Mouse (Mus musculus) fibroblast of lung, adult 2 months (primary cell): Measurements from ENCODE around the gene Nectin2.

Experiments used
- DNase-seq: peaks from one replicate; pipeline ENCODE4 v3.0.0-alpha.2; 2011; ENCODE audit warnings: low read depth

The Nectin2 gene

DNA sequence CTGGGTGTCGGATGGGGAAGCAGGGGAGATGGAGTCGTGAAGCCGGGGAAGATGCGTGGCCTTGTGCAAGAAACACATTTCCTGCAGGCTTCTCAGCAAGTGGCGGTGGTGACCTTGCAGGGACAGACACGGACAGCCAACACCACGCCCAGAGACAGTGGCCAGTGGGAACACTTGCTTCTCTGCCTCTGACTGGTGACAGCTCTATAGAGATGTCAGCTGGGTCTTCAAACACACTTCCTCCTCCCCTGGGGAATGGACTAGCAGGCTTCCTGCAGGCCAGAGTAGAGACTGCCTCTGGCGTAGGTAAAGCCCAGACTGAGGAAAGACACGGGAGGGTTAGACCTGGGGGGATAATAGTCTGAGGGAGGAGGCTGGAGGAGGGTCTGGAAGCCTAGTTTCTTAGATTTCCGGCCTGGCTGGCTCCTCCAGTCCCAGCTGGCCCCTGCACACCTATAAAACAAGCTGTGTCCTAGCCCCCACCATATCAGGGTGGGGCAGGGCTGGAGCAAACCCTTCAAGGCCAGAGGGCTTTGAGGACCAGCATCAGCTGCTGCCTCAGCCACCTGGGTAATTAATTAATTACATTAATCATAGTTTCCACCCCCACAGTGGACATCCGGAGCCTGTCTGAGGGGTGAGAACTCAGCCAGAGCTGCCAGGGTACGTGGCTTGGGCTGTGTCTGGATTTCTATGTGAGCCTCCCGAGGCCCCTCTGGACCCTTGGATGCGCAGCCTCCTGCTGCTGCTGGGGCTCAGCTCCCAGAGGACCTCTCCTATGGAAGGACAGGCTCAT, 5.5 kb downstream of the Nectin2 start:
- no peak for DNase-seq

DNA sequence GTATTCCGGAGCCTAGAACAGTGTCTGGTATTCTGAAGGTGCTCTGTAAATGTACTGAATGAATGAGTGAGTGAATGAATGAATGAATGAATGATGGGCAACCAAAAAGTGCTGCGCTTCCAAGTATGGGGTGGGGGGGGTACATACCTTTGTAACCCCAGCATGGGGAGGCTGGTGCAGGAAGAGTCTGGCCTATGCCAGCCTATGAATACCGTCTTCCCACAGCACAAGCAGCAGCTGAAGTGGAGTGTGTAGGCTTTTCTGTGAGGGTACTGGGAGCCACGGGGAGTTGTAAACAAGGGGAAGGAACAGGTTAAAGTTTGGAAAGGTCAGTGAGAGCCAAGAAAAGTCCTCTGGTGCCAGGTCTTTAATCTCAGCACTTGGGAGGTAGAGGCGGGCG, 6.5 kb downstream of the Nectin2 start:
- no peak for DNase-seq

DNA sequence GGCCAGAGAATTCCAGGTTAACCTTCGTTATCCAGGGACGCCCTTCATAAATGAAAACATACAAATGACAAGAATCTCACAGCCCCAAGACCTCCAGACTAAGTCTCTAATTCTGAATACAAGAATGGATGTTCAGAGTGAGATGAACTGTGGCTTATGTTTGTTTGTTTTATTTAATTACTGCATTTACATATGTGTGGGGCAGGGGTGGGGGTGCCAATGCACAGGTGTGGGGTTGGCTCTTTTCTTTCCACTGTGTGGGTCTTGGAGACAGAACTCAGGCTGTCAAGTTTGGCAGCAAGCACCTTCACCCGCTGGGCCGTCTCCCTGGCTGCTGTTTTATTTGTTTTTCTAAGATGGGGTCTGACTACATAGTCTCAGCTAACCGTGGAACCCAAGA, 7.8 kb downstream of the Nectin2 start:
- no peak for DNase-seq

DNA sequence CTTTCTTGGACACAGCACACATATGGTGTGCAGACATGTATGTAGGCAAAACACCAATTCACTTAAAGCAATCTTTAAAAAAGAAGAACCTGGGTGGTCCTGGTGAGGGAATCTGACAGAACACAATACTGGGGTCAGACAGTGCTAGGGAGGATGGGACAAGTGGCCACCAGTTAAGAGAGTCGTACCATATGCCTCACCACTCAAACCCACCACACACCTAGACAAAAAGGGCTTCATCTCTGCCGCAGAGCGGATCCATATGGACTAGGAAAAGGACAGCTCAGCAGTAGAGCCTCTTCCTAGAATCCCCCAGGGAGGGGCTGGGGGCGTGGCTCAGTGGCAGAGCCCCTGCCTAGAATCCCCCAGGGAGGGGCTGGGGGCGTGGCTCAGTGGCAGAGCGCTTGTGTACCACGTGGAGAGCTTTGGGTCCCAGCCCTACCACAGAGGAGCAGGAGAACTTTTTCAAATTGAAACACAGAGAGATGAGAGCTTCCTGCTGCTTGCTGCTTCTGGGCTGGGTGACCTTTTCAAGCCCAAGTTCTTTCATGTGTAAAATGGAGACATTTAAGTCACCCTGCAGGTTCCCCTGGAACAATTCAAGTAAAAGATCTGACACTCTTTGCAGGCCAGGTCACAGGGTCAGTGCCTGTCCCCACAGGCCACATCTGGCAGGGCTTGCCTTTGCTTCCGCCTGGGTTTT, 8.8 kb downstream of the Nectin2 start:
- no peak for DNase-seq

DNA sequence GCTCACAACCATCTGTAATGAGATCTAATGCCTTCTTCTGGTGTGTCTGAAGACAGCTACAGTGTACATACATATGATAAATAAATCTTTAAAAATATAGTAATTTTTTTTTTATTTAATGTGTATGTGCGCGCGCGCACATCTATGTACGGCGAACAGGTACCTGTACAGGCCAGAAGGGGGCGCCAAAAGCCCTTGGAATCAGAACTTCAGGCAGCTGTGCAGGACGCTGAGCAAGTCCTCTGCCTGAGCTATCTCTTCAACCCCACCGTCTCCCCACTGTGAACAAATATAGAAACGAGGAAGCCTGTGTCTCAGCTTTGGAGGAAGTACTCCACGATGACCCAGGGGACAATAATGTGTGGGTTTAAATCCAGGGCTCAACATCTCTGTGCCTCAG, 10.0 kb downstream of the Nectin2 start:
- no peak for DNase-seq

DNA sequence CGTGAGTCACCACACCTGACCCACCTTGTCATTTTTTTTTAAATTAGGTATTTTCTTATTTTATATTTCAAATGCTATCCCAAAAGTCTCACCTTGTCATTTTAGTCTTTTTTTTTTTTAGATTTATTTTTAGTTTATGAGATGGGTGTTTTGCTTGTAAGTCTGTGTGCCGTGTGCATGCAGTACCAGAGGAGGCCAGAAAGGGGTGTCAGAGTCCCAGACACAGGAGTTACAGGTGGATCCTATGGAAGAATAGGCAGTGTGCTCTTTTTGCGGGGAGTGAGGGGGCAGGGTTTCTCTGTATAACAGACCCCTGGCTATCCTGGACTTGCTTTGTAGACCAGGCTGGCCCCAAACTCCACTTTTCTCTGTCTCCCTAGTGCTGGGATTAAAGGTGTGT, 11.5 kb downstream of the Nectin2 start:
- DNase-seq, result no peak

DNA sequence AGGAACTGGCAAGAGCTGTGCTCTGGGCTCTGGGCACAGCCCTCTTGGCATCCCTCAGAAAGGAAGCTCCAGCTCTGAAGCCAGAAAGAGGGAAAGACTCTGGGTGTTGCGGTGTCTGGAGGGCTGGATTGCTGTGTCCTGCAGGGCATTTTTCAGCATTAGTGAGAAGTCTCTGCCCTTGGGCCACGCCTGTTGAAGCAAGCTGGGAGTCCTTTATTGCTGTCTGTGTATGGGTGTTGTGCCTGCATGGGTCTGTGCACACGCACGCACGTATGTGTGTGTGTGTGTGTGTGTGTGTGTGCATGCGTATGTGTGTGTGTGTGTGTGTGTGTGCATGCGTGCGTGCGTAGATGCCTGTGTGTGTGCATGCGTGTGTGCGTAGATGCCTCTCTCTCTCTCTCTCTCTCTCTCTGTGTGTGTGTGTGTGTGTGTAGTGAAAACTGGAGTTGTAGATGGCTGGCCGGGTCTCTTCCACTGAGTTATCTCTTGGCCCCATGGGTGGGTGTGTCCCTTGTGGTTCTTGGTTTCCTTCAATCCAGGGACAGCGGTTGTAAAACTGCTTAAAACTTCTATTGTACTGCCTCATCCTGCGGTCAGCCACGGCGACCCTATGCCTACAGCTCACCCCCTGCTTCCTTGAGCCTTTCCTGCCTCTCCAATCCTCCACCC, 13.8 kb downstream of the Nectin2 start:
- no peak for DNase-seq

DNA sequence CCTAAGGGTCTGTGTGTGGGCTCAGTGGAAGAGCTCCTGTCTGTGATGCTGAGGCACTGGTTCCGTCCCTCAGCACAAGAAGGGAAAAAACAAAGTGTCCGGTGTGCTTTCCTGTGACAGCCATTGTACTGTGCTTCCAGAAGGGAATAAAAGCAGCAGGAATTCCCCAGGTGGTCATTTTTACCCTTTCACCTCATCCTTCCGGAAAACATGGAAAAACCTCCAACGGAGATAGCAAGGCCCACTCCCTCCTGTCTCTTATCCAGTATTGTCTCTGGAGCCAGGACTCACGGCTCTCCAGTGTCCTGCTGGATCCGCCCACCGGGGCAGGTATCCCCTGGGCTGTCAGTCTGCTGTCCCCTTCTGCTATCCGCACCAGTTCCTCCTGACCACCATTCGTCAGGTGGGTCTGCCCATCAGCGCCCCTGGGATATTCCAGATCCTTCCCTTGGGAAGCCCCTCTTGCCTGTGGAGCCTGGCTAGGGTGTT, 16.1 kb downstream of the Nectin2 start:
- no peak for DNase-seq

DNA sequence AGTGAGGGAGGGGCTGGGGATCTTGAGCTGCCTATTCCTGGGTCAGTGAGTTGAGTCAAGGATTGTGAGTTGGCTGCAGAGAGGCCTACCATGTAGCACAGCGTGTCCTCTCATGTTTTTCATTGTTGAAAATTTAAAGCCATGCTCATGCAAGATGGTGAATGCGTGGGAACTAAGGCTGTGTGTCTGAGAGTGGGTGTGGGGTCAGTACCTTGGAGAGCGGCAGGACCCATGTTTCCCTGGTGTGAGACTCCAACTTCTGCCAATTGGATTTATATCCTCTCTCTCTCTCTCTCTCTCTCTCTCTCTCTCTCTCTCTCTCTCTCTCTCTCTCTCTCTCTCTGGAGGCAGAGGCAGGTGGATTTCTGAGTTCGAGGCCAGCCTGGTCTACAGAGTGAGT, 23.7 kb downstream of the Nectin2 start:
- no peak for DNase-seq

DNA sequence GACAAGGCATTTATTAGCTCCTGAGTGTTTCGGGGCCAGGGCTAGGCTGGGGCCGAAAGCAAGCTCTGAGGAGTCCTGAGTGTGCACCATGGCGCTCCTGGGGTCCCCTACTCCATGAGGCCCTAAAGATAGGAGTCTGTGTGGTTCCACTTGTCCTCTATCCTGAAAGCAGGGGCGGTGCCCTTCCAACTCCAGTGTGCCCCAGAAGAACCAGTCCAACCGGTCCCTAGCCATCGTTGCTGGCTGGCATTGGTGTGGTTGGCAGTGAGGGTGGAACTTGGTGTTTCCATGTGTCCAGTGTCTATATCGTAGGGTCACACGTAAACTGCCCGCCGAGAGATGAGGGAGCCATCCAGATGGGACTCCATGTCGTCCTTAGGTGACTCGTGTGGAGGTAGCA, 26.1 kb downstream of the Nectin2 start:
- no peak for DNase-seq

DNA sequence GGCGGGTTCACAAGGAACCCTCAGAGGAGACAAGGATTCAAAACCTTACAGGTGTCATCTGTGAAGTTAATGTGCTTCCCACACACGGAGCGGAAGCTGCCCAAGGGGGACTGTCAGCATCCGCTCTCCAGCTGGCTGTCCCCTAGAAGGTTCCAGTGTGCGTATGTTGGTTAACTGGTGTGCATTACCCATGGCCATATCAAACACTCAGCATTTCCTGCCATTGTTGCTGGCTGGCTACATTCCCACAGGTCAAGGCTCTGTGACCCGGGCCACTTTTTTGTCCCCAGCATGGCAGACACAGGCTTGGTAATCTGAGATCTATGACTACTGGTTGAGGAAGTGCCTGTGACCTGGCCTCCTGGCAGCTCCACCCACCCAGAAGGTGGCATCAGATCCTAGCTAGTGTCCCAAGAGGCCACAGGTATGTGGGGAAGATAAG, 27.5 kb downstream of the Nectin2 start:
- DNase-seq, result no peak

DNA sequence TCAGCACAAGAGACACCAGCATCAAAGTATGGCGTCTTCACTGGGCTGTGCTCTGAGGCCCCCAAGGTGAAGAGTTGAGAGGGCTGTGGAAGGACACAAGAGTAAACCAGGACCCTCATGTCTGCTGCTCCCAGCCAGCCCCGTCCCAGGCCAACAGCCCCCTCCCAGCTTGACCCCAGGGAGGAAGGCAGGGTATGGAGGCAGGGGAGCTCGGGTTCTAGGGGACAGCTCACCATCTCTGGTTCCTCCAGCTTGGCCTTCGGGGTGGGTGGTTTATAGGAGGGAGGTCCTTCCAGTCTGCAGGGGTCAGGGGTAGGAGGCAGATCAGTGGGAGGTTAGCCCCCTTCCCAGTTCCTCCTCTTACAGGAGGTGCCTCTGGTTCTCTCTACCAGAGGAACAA, 31.1 kb downstream of the Nectin2 start:
- DNase-seq, result no peak

DNA sequence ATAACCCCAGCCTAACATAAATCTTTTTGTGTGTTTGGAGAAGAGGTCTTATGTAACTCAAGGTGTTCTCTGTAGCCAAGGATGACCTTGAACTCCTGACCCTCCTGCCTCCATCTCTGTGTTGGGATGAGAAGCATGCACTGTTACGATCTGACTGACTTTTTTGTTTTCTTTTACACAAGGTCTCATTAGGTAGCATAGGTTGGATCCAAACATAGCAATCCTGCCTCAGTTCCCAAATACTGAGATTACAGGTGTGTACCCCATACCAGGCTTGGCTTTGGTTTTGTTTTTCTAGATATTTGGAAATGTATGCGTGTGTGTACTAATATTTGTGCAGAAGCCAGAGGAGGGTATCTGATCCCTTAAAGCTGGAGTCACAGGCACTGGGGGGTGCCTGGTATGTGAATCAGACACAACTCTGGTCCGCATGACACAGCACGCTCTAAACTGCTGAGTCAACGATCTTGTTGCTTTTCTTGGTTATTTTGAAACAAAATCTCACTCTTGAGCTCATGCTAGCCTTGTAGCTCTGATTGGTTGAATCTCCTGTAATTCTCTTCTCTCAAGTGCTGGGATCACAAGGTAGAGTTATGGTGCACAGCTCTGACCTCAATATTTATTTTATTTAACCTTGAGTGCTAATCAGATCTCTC, 31.9 kb downstream of the Nectin2 start:
- DNase-seq, result no peak

DNA sequence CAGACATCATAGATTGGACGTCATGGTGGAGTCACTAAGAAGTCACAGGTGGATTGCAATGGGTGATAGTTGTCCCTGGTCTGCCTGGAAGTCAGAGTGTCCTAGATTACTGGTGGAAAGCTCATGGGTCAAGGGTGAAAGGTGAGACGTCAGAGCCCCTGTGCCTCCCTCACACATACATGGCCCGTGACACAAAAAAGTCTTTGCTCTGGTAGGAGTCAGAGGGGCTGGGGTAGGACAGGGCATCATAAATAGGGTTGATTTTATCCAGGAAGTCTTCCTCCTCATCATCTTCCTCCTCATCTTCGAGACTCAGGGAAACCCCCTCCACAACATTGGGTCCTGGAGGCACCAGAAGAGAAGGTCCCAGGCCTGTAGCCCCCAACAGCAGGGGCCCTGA, 32.9 kb downstream of the Nectin2 start:
- no peak for DNase-seq

DNA sequence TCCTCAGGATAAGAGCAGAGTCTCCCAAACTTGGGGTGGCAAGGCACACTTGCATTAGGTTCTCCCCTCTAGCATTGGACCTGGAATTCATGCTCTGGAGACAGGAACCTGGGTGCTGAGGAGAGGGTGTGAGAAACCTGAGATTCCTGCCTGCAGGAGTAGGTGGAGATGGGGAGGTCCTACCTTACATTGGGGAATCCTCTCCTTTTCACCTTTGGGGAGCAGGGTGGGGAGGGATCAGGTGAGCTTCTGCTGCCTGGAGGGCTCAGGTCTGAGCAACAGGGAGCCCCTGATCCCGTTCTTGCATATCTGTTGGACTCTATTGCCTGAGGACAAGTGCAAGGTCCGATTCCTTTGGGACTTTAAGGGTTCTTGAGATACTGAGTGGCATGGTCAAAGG, 33.5 kb downstream of the Nectin2 start:
- DNase-seq, result no peak

DNA sequence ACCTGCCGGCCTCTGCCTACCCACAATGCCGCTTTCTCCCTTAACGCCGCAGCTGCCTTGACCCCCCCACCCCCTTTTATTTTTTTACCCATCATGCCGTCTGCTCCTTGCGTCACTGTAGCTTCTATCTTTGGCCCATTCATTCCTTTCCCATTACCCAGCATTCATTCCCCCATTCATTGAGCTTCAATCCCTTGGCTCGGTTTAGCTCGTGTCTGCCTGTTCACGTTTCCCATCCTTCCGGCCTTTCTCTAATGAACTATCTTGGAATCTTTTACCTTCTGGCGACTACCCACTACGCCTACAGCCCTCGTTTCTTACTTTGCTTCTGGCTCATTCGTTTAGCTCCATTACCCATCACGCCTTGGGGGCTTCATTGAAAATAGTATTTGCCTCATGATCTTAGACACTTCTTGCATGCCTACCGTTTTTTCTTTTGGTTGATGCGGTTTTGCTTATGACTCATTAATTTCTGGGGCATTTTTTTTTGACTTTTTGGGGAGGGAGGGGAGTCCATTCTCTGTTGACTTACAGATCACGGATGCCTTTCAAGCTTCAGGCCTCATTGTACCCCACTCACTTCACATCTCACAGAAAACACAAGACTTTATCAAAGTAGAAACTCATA, 34.1 kb downstream of the Nectin2 start:
- no peak for DNase-seq

DNA sequence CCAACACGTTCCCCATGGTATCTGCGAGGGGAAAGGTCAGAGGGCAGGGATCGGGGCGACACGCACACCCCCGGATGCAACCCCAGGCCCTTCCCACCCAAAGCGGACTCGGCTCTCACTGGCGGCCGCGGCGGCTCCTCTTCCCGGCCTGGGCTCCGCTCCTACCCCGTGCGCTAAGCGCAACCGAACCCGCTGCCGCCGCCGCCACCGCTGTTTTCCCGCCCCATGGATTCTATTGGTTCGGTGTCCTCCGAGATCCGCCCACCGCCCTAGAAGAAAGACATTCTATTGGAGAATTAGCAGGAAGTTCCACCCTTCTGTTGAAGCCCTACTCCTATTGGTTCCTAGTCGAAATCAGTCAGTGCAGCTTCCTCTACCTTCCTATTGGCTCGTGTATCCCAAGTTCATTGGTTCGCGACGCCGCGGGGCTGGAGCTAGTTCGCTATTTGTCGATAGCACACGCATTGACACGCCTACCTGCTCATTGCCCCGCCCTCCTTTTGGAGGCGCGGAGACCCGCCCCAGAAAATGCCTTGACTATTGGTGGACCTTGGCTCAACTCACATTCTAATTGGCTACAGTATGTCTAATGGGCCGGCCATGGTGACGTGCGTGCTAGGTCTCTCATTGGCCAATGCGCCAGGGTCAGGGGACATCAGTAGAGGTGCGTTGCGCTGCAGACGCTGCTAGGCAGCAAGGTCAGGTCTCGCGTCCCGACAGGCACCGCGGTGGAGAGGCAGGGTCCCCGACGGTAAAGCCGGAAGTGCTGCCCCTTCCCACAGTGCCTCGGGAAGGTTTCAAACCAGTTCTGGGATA, 34.8 kb downstream of the Nectin2 start, which contains the start of gene Tomm40:
Tomm40 (minus strand) TSS at position 200 of the 816 bp plus-strand sequence.
- peak; percentile 100 for DNase-seq

DNA sequence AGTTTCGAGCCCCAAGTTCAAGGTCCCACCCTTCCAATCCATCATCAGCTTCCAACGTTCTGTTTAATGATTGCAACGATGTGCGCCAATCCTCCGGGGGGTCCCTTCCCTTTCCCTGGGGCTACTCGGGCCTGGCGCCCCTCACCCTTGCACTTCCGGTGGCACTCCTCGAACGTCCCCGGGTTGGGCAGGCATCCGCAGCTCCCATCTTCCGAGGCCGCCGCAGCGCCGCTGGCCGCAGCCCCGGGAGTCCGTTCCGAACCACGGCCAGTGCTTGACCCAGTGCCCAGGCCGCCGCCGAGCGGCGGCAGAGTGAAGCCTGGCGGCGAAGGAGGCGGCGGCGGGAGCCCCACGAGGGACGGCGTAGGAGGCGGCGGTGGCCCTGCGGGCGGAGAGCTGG, 35.4 kb downstream of the Nectin2 start:
- DNase-seq, result no peak

DNA sequence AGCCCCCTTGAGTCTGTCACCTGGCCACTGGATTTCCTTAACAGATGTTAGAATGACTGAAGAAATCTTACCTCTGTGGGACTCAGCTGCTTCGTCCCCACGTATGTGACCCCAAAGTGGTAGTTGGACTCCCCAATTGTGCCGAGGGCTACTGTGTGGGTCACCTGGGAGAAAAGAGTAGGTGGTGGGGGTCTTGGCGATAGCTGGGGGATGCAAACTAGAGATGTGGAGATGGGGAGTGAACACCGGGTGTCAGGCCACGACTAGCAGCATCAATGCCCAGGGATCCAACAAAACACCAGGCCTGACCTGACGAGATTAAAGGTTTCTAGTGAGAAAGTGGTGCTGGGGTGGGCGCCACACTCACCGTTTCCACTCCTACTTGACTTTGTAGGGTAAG, 36.7 kb downstream of the Nectin2 start:
- no peak for DNase-seq

DNA sequence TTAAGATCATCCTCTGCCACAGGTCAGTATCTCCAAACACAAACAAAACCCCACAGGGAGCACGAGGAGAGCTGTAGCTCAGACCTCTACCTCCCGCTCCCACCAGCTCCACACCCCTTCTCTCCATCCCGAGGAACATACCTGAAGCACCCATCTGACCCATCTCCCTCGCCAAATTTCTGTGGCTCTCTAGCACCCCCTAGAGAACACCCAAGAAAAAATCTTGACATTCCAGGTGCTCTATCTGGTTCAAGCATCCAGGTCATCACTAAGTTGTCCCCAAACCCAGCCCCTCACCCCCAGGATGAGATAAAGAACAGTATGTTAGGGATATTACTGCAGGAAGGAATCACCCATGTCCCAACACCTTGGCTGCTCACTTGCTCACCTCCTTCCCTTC, 37.1 kb downstream of the Nectin2 start:
- DNase-seq, result no peak

DNA sequence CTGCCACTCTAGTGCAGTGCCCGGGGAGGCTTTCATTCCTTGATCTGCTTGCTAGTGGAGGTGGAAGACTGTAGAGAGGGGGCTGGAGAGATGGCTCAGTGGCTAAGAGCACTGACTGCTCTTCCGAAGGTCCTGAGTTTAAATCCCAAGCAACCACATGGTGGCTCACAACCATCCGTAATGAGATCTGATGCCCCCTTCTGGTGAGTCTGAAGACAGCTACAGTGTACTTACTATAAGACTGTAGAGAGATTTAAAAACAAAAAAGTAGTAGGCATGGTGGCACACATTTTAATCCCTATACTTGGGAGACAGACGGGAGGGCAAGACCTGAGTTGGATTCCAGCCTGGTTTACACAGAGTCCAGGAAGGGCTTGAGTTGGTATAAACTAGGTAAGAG, 37.9 kb downstream of the Nectin2 start:
- no peak for DNase-seq
